Mouse (Mus musculus): ENCODE measurements around the gene Fcgr3.
"Not testable (repeated sequence)": the region's sequence is repeated elsewhere in the genome, so short reads cannot be mapped to it uniquely, and the experiment has no call there.

Fcgr3 gene

DNA sequence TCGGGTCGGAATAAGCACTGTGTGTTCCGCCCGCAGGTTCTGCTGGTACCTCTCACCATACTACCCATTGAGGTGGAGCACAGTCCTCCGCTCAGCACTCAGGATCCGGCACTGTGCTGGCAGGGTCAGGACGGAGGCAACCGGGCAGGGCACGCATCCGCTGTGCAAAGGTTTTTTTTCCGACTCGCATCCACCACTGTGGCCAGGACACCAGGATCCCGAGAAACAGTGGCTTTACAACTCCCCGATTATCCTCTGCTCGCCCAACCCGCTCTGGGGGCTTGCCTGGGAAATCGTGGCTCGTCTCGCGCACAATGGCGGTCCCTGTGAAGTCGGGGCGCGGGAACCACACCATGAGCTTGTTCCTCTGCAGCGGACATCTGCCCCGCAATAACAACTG is 21.0 kb upstream of the Fcgr3 start:
- no peak for DNase-seq (ENCODE audit: low read depth)

GRCm38 (mm10) chr1:171081512-171082231 is 16.9 kb upstream of the Fcgr3 start:
- not testable (repeated sequence) for DNase-seq (ENCODE audit: low read depth)

- DNase-seq (ENCODE audit: low read depth): not testable (repeated sequence)
These were observed 15.1 kb upstream of the Fcgr3 start for GRCm38 (mm10) chr1:171079825-171080224.

DNA sequence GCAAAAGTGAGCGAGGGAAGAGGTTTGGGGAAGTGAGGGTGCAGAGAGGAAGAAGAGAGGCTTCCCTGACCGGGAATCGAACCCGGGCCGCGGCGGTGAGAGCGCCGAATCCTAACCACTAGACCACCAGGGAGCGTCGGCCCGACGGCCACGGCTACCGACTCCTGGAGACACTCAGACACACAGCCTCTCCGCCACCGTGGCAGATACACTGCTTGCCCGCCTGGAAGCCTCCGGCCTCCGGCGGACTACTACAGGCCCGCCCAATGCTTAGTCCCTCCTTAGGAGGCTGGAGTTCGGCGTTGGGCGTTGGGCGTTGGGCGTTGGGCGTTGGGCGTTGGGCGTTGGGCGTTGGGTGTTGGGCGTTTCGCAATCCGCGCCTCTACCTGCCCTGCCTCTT is 14.6 kb upstream of the Fcgr3 start:
- DNase-seq (ENCODE audit: low read depth): not testable (repeated sequence)

- DNase-seq (ENCODE audit: low read depth): not testable (repeated sequence)
These were observed 13.7 kb upstream of the Fcgr3 start for GRCm38 (mm10) chr1:171078419-171078818.

DNA sequence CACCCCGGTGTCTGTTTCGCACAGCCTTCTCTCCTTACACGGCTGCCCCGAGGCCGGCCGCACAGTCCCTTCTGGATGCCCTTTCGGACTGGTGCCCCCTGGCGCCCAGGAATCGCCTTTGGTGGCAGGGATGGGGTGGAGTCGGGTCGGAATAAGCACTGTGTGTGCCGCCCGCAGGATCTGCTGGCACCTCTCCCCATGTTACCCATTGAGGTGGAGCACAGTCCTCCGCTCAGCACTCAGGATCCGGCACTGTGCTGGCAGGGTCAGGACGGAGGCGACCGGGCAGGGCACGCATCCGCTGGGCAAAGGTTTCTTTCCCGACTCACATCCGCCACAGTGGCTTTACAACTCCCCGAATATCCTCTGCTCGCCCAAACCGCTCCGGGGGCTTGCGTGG is 13.2 kb upstream of the Fcgr3 start:
- not testable (repeated sequence) for DNase-seq (ENCODE audit: low read depth)

GRCm38 (mm10) chr1:171077192-171077591 is 12.5 kb upstream of the Fcgr3 start:
- not testable (repeated sequence) for DNase-seq (ENCODE audit: low read depth)

- DNase-seq (ENCODE audit: low read depth): not testable (repeated sequence)
These were observed 11.4 kb upstream of the Fcgr3 start for GRCm38 (mm10) chr1:171076176-171076575.

- DNase-seq (ENCODE audit: low read depth): not testable (repeated sequence)
These were observed 9.5 kb upstream of the Fcgr3 start for GRCm38 (mm10) chr1:171074283-171074682.

DNA sequence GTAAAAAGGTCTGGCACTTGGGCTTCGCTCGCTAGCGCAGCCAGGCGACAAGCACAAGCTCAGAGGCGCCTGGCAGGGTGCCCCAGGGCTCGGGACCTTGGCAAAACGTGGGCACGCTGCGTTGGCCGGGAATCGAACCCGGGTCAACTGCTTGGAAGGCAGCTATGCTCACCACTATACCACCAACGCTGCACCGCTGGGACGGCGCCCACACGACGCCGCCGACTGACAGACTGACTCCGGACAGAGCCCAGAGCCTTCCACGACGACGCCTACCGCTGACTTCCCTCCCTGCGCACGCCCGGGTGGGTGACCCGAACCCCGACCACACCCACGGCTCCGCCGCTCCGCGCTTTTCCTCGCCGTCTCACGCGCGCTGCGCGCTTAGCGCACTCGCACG is 7.5 kb upstream of the Fcgr3 start:
- DNase-seq (ENCODE audit: low read depth): not testable (repeated sequence)

DNA sequence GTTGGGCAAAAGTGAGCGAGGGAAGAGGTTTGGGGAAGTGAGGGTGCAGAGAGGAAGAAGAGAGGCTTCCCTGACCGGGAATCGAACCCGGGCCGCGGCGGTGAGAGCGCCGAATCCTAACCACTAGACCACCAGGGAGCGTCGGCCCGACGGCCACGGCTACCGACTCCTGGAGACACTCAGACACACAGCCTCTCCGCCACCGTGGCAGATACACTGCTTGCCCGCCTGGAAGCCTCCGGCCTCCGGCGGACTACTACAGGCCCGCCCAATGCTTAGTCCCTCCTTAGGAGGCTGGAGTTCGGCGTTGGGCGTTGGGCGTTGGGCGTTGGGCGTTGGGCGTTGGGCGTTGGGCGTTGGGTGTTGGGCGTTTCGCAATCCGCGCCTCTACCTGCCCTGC is 7.0 kb upstream of the Fcgr3 start:
- not testable (repeated sequence) for DNase-seq (ENCODE audit: low read depth)

DNA sequence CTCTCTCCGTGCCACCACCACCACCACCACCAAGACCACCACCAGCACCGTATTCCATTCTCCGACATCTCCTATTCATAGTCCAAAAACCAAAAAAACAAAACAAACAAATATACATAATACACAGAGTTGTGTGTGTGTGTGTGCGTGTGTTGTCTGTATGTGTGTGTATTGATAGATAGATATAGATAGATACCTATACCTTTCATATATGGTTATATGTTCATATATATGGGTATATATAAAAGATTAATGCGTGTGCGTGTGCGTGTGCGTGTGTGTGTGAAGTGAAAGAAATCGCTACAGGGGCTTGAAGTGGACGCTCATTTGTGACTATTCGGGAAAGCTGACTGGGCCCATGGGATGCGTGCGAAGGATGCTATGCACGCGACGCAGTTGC is 6.1 kb upstream of the Fcgr3 start:
- DNase-seq (ENCODE audit: low read depth): not testable (repeated sequence)

DNA sequence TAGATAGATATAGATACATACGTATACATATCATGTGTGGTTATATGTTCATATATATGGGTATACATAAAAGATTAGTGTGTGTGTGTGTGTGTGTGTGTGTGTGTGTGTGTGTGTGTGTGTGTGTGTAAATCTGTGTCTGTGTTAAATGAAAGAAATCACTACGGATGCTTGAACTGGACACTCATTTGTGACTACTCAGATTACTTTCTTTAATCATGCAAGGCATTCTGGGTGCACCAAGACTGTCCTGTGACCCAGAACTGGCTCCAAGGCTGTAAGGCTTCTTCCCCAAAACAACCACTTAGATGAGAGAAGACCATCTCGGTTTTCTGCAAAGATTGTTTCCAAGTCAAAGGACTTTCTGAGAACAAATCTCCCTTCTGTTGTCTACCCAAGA is 4.8 kb upstream of the Fcgr3 start:
- not testable (repeated sequence) for DNase-seq (ENCODE audit: low read depth)

GRCm38 (mm10) chr1:171067928-171068327 is 3.2 kb upstream of the Fcgr3 start:
- DNase-seq (ENCODE audit: low read depth): not testable (repeated sequence)

DNA sequence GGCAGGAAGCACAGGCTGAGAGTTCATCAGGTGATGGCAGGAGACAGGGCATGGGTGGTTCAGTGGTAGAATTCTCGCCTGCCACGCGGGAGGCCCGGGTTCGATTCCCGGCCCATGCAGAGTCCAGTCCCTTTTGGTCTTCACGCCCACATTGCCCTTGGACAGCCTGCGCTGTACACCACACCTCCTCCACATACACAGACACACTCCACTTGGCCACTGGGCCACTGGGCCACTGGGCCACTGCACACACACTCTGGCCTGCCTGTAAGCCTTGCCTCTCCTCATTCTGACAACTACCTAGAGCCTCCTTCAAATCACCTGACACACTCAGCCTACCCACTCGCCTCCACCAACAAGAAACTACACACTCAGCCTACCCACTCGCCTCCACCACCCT is 1.8 kb upstream of the Fcgr3 start:
- DNase-seq (ENCODE audit: low read depth): not testable (repeated sequence)

GRCm38 (mm10) chr1:171065768-171066167 is 1.0 kb upstream of the Fcgr3 start:
- not testable (repeated sequence) for DNase-seq (ENCODE audit: low read depth)

- DNase-seq (ENCODE audit: low read depth): not testable (repeated sequence)
These were observed 480 bp upstream of the Fcgr3 start for GRCm38 (mm10) chr1:171065243-171065587.

- not testable (repeated sequence) for DNase-seq (ENCODE audit: low read depth)
These were observed 905 bp downstream of the Fcgr3 start for GRCm38 (mm10) chr1:171063569-171064490.

DNA sequence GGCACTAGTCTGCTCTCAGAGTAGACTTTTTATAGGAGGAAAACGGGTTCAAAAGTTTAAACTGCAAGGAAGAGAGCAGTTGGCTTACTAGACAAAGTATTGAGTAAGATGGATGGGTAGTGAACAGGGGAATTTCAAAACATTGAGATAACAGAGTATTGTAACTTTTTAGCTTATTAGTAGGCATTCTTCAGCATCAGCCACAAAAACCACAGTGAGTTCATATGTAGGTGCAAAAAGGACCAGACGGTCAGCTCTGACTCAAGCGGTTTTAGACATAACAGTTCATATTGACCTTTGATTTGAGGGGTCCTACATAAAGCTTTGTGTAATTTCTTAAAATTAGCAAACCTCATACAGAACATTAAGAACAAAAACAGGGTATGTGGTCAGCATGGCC is 3.2 kb downstream of the Fcgr3 start:
- DNase-seq (ENCODE audit: low read depth): peak; percentile 85

DNA sequence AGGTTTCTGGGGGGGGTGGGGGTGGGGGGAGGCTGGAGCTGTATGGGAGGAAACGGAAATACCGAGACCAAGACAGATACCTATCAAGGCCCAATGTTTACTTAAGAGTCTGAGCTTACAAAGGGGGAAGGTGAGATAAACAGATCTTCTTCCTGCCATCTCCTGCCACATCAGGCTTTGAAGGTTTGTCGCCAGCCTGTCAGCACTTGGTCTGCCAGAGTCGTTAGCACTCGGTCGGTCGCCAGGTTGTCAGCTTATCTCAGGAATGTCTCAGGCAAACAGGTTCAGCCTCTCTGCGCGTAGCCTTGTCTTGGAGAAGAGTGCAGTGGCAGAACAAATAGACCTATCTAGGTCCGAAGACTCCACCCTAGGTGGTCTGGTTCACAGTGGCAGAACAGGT is 4.3 kb downstream of the Fcgr3 start:
- DNase-seq (ENCODE audit: low read depth): peak; percentile 90

GRCm38 (mm10) chr1:171059203-171059602 is 5.5 kb downstream of the Fcgr3 start:
- DNase-seq (ENCODE audit: low read depth): peak; percentile 93

GRCm38 (mm10) chr1:171057253-171057652 is 7.5 kb downstream of the Fcgr3 start:
- DNase-seq (ENCODE audit: low read depth): peak; percentile 63

GRCm38 (mm10) chr1:171053305-171053704 is 11.4 kb downstream of the Fcgr3 start:
- peak; percentile 42 for DNase-seq (ENCODE audit: low read depth)
